In the genomic region with DNA sequence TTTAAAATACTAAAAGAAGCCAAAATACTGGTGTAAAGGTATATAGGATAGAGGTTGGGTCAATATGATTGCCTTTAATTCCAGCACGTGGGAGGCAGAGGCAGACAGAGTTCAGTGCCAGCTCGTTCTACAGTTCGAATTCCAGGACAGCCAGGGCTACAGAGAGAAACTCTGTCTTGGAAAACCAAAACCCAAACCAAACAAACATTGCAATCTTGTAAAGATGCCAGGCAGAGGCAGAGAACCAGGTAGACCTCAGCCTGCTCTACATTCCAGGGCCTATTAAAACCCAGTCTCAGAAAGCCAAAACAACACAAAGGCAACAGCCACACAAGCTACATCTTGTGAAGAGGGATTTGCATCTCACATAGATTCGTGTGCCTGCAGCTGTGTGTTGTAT, we compare ENCODE assay signal across 14 mouse cellular contexts.
"Had no signal": no experiment of that assay in that cellular context is flagged by ENCODE, and none has a peak within 500 bp of the region (broad histone marks: within the 10 kb centered on the region; RNA-seq: fewer than 3 reads in every experiment).

No protein-coding gene starts in this region.

- H3K4me2 ChIP-seq: lung, embryonic 14.5 days; midbrain, embryonic 12.5 days; midbrain, embryonic 15.5 days; neural tube, embryonic 12.5 days; stomach, embryonic 15.5 days had no signal

- H3K4me3 ChIP-seq: midbrain, embryonic 10.5 days; midbrain, embryonic 12.5 days; midbrain, embryonic 15.5 days; neural tube, embryonic 12.5 days; stomach, embryonic 15.5 days had no signal

- H3K4me1 ChIP-seq: midbrain, embryonic 10.5 days; midbrain, embryonic 12.5 days; midbrain, embryonic 15.5 days; neural tube, embryonic 12.5 days; stomach, embryonic 15.5 days had no signal

- ATAC-seq: midbrain, embryonic 15.5 days had no signal

- H3K27ac ChIP-seq: midbrain, embryonic 10.5 days; midbrain, embryonic 12.5 days; midbrain, embryonic 15.5 days; neural tube, embryonic 12.5 days; stomach, embryonic 15.5 days; stomach, postnatal 0 days had no signal

- DNase-seq: lung, adult 18-20 months; lung, embryonic 14.5 days; lung, postnatal 10 days; lung, postnatal 4 days; right cerebral cortex, postnatal 14 days; thymus, adult 2 months; thymus, postnatal 25 days; thymus, postnatal 4 days had no signal

- H3K27me3 ChIP-seq: midbrain, embryonic 12.5 days; midbrain, embryonic 15.5 days; neural tube, embryonic 12.5 days; stomach, embryonic 15.5 days had no signal

- H3K9me3 ChIP-seq: midbrain, embryonic 12.5 days; midbrain, embryonic 15.5 days; stomach, embryonic 15.5 days had no signal

- H3K9ac ChIP-seq: lung, embryonic 14.5 days; midbrain, embryonic 12.5 days; midbrain, embryonic 15.5 days; neural tube, embryonic 12.5 days; stomach, embryonic 15.5 days had no signal
